Mouse (Mus musculus) liver, postnatal 0 days (tissue): ENCODE data around the gene Ip6k2. TPM values are rescaled to one million over a fixed set of nuclear protein-coding genes. Genes with fewer than 3 reads are reported as not detected.

ENCODE experiments used
- ATAC-seq: fragments of 200-750 bp; cut with Nextera tagmentation; 2 replicates; pipeline ENCODE4 v1.8.0; 2017; ENCODE audit warnings: mild to moderate bottlenecking, moderate library complexity
- DNase-seq: peaks from one replicate; pipeline ENCODE4 v3.0.0-alpha.2; 2016
- H3K27ac ChIP-seq: fragments of 300-500 bp; sonication (generic); 2 replicates; pipeline ENCODE4 v1.5.1; 2014; ENCODE audit warnings: antibody characterized with exemption, moderate library complexity, mild to moderate bottlenecking, low read depth
- H3K27me3 ChIP-seq: fragments of 300-500 bp; sonication (generic); 2 replicates; pipeline ENCODE4 v1.6.1; 2014; ENCODE audit warnings: low read length, control low read depth, mixed read lengths; ENCODE audit not compliant: insufficient read depth
- H3K36me3 ChIP-seq: fragments of 300-500 bp; sonication (generic); replicated peaks from 2 replicates; pipeline ENCODE4 v1.6.1; 2014; ENCODE audit warnings: mild to moderate bottlenecking, control low read depth, low read length, moderate library complexity, mixed read lengths; ENCODE audit not compliant: insufficient read depth
- H3K4me1 ChIP-seq: fragments of 300-500 bp; sonication (generic); 2 replicates; pipeline ENCODE4 v1.6.1; 2014; ENCODE audit warnings: antibody characterized with exemption, mild to moderate bottlenecking, control low read depth; ENCODE audit not compliant: insufficient read depth
- H3K4me2 ChIP-seq: fragments of 300-500 bp; sonication (generic); 2 replicates; pipeline ENCODE4 v1.6.1; 2014; ENCODE audit warnings: low read depth, mild to moderate bottlenecking, low read length, moderate library complexity, mixed read lengths
- H3K4me3 ChIP-seq: fragments of 300-500 bp; sonication (generic); 2 replicates; pipeline ENCODE4 v1.5.1; 2014; ENCODE audit warnings: low read depth, low read length
- H3K9ac ChIP-seq: fragments of 300-500 bp; sonication (generic); replicated peaks from 2 replicates; pipeline ENCODE4 v1.6.1; 2014; ENCODE audit warnings: mild to moderate bottlenecking, moderate library complexity
- H3K9me3 ChIP-seq: fragments of 300-500 bp; sonication (generic); 2 replicates; pipeline ENCODE4 v1.6.1; 2016; ENCODE audit warnings: mild to moderate bottlenecking, control low read depth, low read length, mixed read lengths
- CTCF ChIP-seq: sonication (generic); IDR thresholded peaks from 2 replicates; pipeline ENCODE4 v1.5.1; 2016; ENCODE audit warnings: antibody characterized with exemption, low read depth
- EP300 ChIP-seq: IDR thresholded peaks from 2 replicates; pipeline ENCODE4 v1.6.1; 2016; ENCODE audit warnings: antibody characterized with exemption, low read depth, mild to moderate bottlenecking
- WGBS: fragments of 180-500 bp; shearing (Covaris S2); extraction: QIAGEN DNeasy Blood & Tissue Kit; methylation state at CpG from one replicate; pipeline ENCODE4 v1.1.7; 2014; ENCODE audit not compliant: insufficient replicate concordance; 5-methylcytosine and 5-hydroxymethylcytosine counted together
- polyA plus RNA-seq: library from polyadenylated mRNA; unstranded; fragments of >200 nt; fragmentation: Nextera tagmentation; extraction: Ambion mirVana; gene quantifications from 2 replicates; pipeline ENCODE4 v1.2.1, GENCODE M21; 2015

Gene Ip6k2
- polyA plus RNA-seq, result 12.4 and 18.6 TPM in 2 replicates

- peaks cover 5% of the 10 kb centered on the region; the same call in 1 of the 2 replicates for H3K36me3 ChIP-seq
- peak within 1 kb of the TSS; percentile 90 for H3K27ac ChIP-seq
- under 1% methylated on average over 55 of the region's 56 CpGs for WGBS
- H3K4me1 ChIP-seq, result peaks cover 42% of the 10 kb centered on the region
- peak; percentile 97 for DNase-seq
- peak; percentile 97 for ATAC-seq
- H3K9me3 ChIP-seq, result no peaks in the 10 kb centered on the region
- H3K27me3 ChIP-seq, result no peaks in the 10 kb centered on the region
- H3K4me3 ChIP-seq, result peak within 1 kb of the TSS; percentile 86
- H3K4me2 ChIP-seq, result peak within 1 kb of the TSS; percentile 73
- TF ChIP-seq CTCF (no peak), EP300 (peak; percentile 71)
- H3K9ac ChIP-seq, result peak within 1 kb of the TSS; percentile 89
Observed at GRCm38 (mm10) chr9:108783548-108784463, at the start of gene Ip6k2. TSS of gene Ip6k2 (plus strand) at chr9:108783796.

- Histone ChIP-seq H3K4me2 (no peak overlapping the region), H3K27ac (no peak overlapping the region), H3K4me3 (no peak overlapping the region), H3K9me3 (no peaks in the 10 kb centered on the region), H3K4me1 (no peaks in the 10 kb centered on the region), H3K9ac (no peak overlapping the region), H3K27me3 (no peaks in the 10 kb centered on the region), H3K36me3 (peaks cover 17% of the 10 kb centered on the region; the same call in 1 of the 2 replicates)
- TF ChIP-seq EP300 (no peak), CTCF (no peak)
- DNase-seq (no peak), ATAC-seq (no peak)
Observed at GRCm38 (mm10) chr9:108734626-108735025, 49.0 kb upstream of the Ip6k2 start.

- no peaks in the 10 kb centered on the region for H3K27me3 ChIP-seq
- WGBS, result 71% methylated on average over 3 of the region's 3 CpGs
Observed at GRCm38 (mm10) chr9:108739239-108739638, 44.4 kb upstream of the Ip6k2 start.

GRCm38 (mm10) chr9:108740062-108740461 is 43.5 kb upstream of the Ip6k2 start:
- Histone ChIP-seq H3K9me3 (no peaks in the 10 kb centered on the region), H3K27me3 (no peaks in the 10 kb centered on the region), H3K9ac (no peak overlapping the region), H3K4me2 (no peak overlapping the region), H3K36me3 (peaks cover 40% of the 10 kb centered on the region), H3K4me1 (no peaks in the 10 kb centered on the region), H3K27ac (no peak overlapping the region), H3K4me3 (no peak overlapping the region)
- TF ChIP-seq EP300 (no peak), CTCF (peak; percentile 55)
- DNase-seq (no peak), ATAC-seq (no peak)
- 83% methylated on average over 1 of the region's 1 CpGs for WGBS

More at GRCm38 (mm10) chr9:108739239-108739638, 44.4 kb upstream of the Ip6k2 start:
- DNase-seq, result no peak
- H3K4me1 ChIP-seq, result no peaks in the 10 kb centered on the region
- H3K36me3 ChIP-seq, result peaks cover 38% of the 10 kb centered on the region
- no peak overlapping the region for H3K27ac ChIP-seq
- no peaks in the 10 kb centered on the region for H3K9me3 ChIP-seq
- no peak overlapping the region for H3K4me3 ChIP-seq
- TF ChIP-seq EP300 (no peak), CTCF (no peak)
- no peak for ATAC-seq
- H3K9ac ChIP-seq, result no peak overlapping the region
- H3K4me2 ChIP-seq, result no peak overlapping the region

GRCm38 (mm10) chr9:108742048-108742447 is 41.5 kb upstream of the Ip6k2 start:
- ATAC-seq (no peak), DNase-seq (no peak)
- H3K9ac ChIP-seq, result no peak overlapping the region
- no peak overlapping the region for H3K4me3 ChIP-seq
- 86% methylated on average over 9 of the region's 9 CpGs for WGBS
- peaks cover 34% of the 10 kb centered on the region for H3K36me3 ChIP-seq
- no peak overlapping the region for H3K27ac ChIP-seq
- TF ChIP-seq CTCF, result no peak
- TF ChIP-seq EP300, result no peak
- no peaks in the 10 kb centered on the region for H3K9me3 ChIP-seq
- H3K27me3 ChIP-seq, result no peaks in the 10 kb centered on the region
- no peaks in the 10 kb centered on the region for H3K4me1 ChIP-seq
- no peak overlapping the region for H3K4me2 ChIP-seq

GRCm38 (mm10) chr9:108746876-108747499 is 36.6 kb upstream of the Ip6k2 start:
- no peak overlapping the region for H3K4me2 ChIP-seq
- no peak overlapping the region for H3K27ac ChIP-seq
- H3K4me1 ChIP-seq, result no peaks in the 10 kb centered on the region
- no peak overlapping the region for H3K9ac ChIP-seq
- no peak overlapping the region for H3K4me3 ChIP-seq
- DNase-seq (no peak), ATAC-seq (no peak)
- TF ChIP-seq CTCF (no peak), EP300 (no peak)
- 83% methylated on average over 14 of the region's 14 CpGs for WGBS
- no peaks in the 10 kb centered on the region for H3K27me3 ChIP-seq
- H3K9me3 ChIP-seq, result no peaks in the 10 kb centered on the region
- H3K36me3 ChIP-seq, result peaks cover 29% of the 10 kb centered on the region
